Mouse (Mus musculus) midbrain, embryonic 16.5 days (tissue): ENCODE measurements at regions not wholly inside any gene's neighbourhood (a gene's known extent, or its start where the extent isn't known, plus 50 kb on each side); places are given as distances from the start of the nearest gene placed in this dataset.

Experiments used
- ATAC-seq: fragments of 200-750 bp; cut with Nextera tagmentation; 2 replicates; pipeline ENCODE4 v1.8.0; 2017; ENCODE audit warnings: moderate TSS enrichment
- H3K27ac ChIP-seq: fragments of 300-500 bp; sonication (generic); 2 replicates; pipeline ENCODE4 v1.5.1; 2014; ENCODE audit warnings: mild to moderate bottlenecking, low read length, mixed read lengths
- H3K27me3 ChIP-seq: fragments of 300-500 bp; sonication (generic); 2 replicates; pipeline ENCODE4 v1.6.1; 2014; ENCODE audit warnings: low read depth, low read length, mixed read lengths; ENCODE audit not compliant: control insufficient read depth, insufficient read depth
- H3K36me3 ChIP-seq: fragments of 300-500 bp; sonication (generic); 2 replicates; pipeline ENCODE4 v1.6.1; 2014; ENCODE audit warnings: mild to moderate bottlenecking, low read length, moderate library complexity, mixed read lengths; ENCODE audit not compliant: control insufficient read depth, insufficient read depth
- H3K4me1 ChIP-seq: fragments of 300-500 bp; sonication (generic); 2 replicates; pipeline ENCODE4 v1.6.1; 2014; ENCODE audit warnings: mild to moderate bottlenecking, low read length, mixed read lengths; ENCODE audit not compliant: control insufficient read depth, insufficient read depth
- H3K4me2 ChIP-seq: fragments of 300-500 bp; sonication (generic); 2 replicates; pipeline ENCODE4 v1.6.1; 2014; ENCODE audit warnings: mild to moderate bottlenecking, low read length, mixed read lengths
- H3K4me3 ChIP-seq: fragments of 300-500 bp; sonication (generic); 2 replicates; pipeline ENCODE4 v1.5.1; 2014; ENCODE audit warnings: low read depth, mild to moderate bottlenecking, low read length, moderate library complexity, mixed read lengths
- H3K9ac ChIP-seq: fragments of 300-500 bp; sonication (generic); 2 replicates; pipeline ENCODE4 v1.6.1; 2014; ENCODE audit warnings: low read depth, low read length, mixed read lengths
- H3K9me3 ChIP-seq: fragments of 300-500 bp; sonication (generic); replicated peaks from 2 replicates; pipeline ENCODE4 v1.6.1; 2014; ENCODE audit warnings: mild to moderate bottlenecking, low read length, mixed read lengths; ENCODE audit not compliant: control insufficient read depth, poor library complexity, severe bottlenecking
- WGBS: fragments of 180-500 bp; shearing (Covaris S2); extraction: QIAGEN DNeasy Blood & Tissue Kit; methylation state at CpG from one replicate; pipeline ENCODE4 v1.1.7; 2014; 5-methylcytosine and 5-hydroxymethylcytosine counted together

DNA sequence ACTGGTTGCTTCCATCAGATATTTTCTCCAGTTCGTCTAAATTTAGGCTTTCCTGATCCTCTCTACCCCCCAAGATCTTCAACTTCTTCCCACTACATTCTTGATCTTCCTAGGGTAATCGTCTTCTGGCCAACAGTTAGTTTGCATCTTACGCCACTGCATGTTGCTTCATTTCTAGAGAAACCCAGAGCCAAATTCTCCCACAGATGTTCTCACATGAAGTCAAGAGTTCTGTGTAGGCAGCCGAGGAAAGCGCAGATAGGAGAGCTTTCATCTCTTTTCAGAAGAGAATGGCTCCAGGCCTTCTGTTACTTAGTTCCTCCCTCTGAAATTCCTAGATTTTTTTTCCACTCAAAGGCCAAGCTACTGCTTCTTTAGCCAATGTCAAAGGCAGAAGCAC lies 179.9 kb downstream of the Fgf10 start:
- H3K4me1 ChIP-seq: no peaks in the 10 kb centered on the region
- H3K27me3 ChIP-seq: no peaks in the 10 kb centered on the region
- H3K36me3 ChIP-seq: no peaks in the 10 kb centered on the region
- no peak for ATAC-seq
- H3K4me2 ChIP-seq: no peak overlapping the region
- no peak overlapping the region for H3K9ac ChIP-seq
- no peak overlapping the region for H3K4me3 ChIP-seq
- WGBS: 91% methylated on average over 5 of the region's 5 CpGs
- no peaks in the 10 kb centered on the region for H3K9me3 ChIP-seq
- H3K27ac ChIP-seq: no peak overlapping the region

- no peak overlapping the region for H3K27ac ChIP-seq
- no peak overlapping the region for H3K4me2 ChIP-seq
- H3K4me3 ChIP-seq: no peak overlapping the region
- 87% methylated on average over 8 of the region's 8 CpGs for WGBS
- H3K9me3 ChIP-seq: no peaks in the 10 kb centered on the region
- no peaks in the 10 kb centered on the region for H3K4me1 ChIP-seq
- no peak for ATAC-seq
- no peak overlapping the region for H3K9ac ChIP-seq
- no peaks in the 10 kb centered on the region for H3K36me3 ChIP-seq
- no peaks in the 10 kb centered on the region for H3K27me3 ChIP-seq
These were observed 181.1 kb downstream of the Fgf10 start for GRCm38 (mm10) chr13:118850708-118851107.

- 56% methylated on average over 9 of the region's 9 CpGs for WGBS
- H3K27ac ChIP-seq: no peak overlapping the region
- H3K9ac ChIP-seq: no peak overlapping the region
- H3K36me3 ChIP-seq: no peaks in the 10 kb centered on the region
- no peaks in the 10 kb centered on the region for H3K4me1 ChIP-seq
- H3K4me2 ChIP-seq: no peak overlapping the region
- H3K9me3 ChIP-seq: no peaks in the 10 kb centered on the region
- no peak overlapping the region for H3K4me3 ChIP-seq
- no peak for ATAC-seq
- H3K27me3 ChIP-seq: no peaks in the 10 kb centered on the region
These were observed 216.8 kb downstream of the Fgf10 start for GRCm38 (mm10) chr13:118886339-118886810.

DNA sequence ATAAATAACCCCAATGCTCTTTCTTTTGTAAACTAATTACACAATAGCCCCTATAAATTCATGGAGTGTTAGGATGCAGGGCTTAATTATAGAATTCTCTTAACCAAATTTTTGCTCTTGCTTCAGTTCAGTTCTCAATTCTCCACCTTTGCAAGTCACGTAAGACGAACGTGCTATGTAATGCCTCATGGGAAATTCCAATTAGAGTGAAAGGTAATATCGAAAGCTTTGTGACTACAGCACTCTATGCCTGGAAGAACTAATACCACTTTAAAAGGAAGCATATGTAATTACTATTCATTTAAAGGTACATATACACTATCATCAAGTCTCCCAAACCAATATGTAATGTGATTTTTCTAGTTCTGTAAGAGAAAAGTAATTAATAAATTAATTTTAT lies 225.5 kb downstream of the Fgf10 start:
- Histone ChIP-seq H3K27ac (no peak overlapping the region), H3K36me3 (no peaks in the 10 kb centered on the region), H3K9ac (no peak overlapping the region), H3K9me3 (no peaks in the 10 kb centered on the region), H3K4me3 (no peak overlapping the region), H3K27me3 (no peaks in the 10 kb centered on the region), H3K4me2 (no peak overlapping the region), H3K4me1 (no peaks in the 10 kb centered on the region)
- WGBS: 92% methylated on average over 4 of the region's 4 CpGs
- ATAC-seq: no peak

DNA sequence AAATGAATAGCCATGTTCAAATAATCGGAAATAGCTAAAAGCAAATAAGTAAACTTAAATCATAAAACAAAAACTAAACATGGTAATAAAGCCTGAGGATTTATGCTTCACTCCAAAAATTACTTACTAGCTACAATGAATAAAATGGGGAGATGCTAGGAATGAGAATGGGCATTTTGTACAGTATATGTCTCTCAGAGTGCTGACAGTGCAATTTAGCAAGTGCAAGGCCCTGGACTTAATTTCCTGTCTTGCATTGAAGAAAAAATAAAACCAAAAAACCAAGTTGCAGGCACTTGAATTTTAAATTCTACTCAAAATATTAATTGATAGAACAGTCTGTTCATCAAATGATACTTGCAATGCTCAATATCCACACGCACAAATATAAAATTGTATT lies 232.4 kb downstream of the Fgf10 start:
- H3K4me1 ChIP-seq: no peaks in the 10 kb centered on the region
- H3K9ac ChIP-seq: no peak overlapping the region
- no peak overlapping the region for H3K4me2 ChIP-seq
- no peaks in the 10 kb centered on the region for H3K36me3 ChIP-seq
- no peaks in the 10 kb centered on the region for H3K9me3 ChIP-seq
- WGBS: 89% methylated on average over 2 of the region's 2 CpGs
- ATAC-seq: no peak
- no peak overlapping the region for H3K4me3 ChIP-seq
- no peaks in the 10 kb centered on the region for H3K27me3 ChIP-seq
- H3K27ac ChIP-seq: no peak overlapping the region

DNA sequence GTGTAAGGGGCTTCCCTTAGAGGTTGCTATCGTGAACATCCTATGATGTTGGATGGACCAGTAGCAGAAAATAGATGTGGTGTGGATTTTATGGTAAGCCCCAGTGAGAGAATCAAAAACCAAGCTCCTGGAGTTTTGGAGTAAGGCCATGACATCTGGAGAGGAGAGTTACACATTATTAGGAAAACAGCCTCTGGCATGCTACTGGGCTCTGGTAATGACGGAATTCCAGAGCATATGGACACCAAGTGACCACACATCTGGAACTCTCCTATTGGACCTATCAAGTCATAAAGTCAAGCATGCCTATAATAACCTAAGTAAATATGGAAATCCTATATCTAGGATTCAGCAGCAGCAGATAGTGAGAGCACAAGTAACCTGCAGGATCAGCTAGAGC lies 240.8 kb downstream of the Fgf10 start:
- 91% methylated on average over 2 of the region's 2 CpGs for WGBS
- H3K4me1 ChIP-seq: no peaks in the 10 kb centered on the region
- no peak overlapping the region for H3K4me2 ChIP-seq
- no peak overlapping the region for H3K9ac ChIP-seq
- no peak for ATAC-seq
- H3K4me3 ChIP-seq: no peak overlapping the region
- no peak overlapping the region for H3K27ac ChIP-seq
- no peaks in the 10 kb centered on the region for H3K9me3 ChIP-seq
- no peaks in the 10 kb centered on the region for H3K36me3 ChIP-seq
- no peaks in the 10 kb centered on the region for H3K27me3 ChIP-seq

DNA sequence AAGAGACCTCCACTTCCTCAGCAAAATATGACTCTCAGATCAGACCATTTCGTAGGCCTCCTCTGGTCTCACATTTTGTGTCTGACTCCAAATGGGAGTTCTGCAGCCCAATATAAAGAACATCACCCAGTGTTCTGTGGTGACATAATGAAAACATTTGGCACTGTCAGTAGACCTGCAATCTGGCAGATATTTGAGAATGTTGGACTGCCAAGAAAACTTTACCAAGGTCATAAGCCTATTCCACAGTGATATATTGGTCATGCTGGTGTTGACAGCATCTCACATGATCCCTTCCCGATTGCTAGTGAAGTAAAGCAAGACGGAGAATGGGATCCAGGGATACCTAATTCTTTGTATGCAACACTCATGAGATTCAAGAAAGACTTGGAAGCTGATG lies 271.2 kb downstream of the Fgf10 start:
- H3K27ac ChIP-seq: no peak overlapping the region
- no peaks in the 10 kb centered on the region for H3K36me3 ChIP-seq
- H3K4me2 ChIP-seq: no peak overlapping the region
- WGBS: 83% methylated on average over 3 of the region's 3 CpGs
- H3K27me3 ChIP-seq: no peaks in the 10 kb centered on the region
- no peak overlapping the region for H3K4me3 ChIP-seq
- ATAC-seq: no peak
- H3K9ac ChIP-seq: no peak overlapping the region
- no peaks in the 10 kb centered on the region for H3K9me3 ChIP-seq
- H3K4me1 ChIP-seq: no peaks in the 10 kb centered on the region

- Histone ChIP-seq H3K9me3 (0 out of 2 replicates have a peak, but pooled peaks cover 4% of the 10 kb centered on the region), H3K36me3 (no peaks in the 10 kb centered on the region), H3K4me2 (no peak overlapping the region), H3K9ac (no peak overlapping the region), H3K27me3 (no peaks in the 10 kb centered on the region), H3K4me3 (no peak overlapping the region), H3K4me1 (no peaks in the 10 kb centered on the region), H3K27ac (no peak overlapping the region)
- no peak for ATAC-seq
- 83% methylated on average over 3 of the region's 3 CpGs for WGBS
These were observed 296.6 kb downstream of the Fgf10 start for GRCm38 (mm10) chr13:118966120-118966676.

GRCm38 (mm10) chr13:118967707-118968106 lies 298.1 kb downstream of the Fgf10 start:
- H3K4me2 ChIP-seq: no peak overlapping the region
- no peaks in the 10 kb centered on the region for H3K36me3 ChIP-seq
- H3K27ac ChIP-seq: no peak overlapping the region
- H3K27me3 ChIP-seq: no peaks in the 10 kb centered on the region
- ATAC-seq: no peak
- 89% methylated on average over 4 of the region's 4 CpGs for WGBS
- H3K9ac ChIP-seq: no peak overlapping the region
- H3K9me3 ChIP-seq: no peaks in the 10 kb centered on the region
- no peaks in the 10 kb centered on the region for H3K4me1 ChIP-seq
- H3K4me3 ChIP-seq: no peak overlapping the region
